37 mouse cellular contexts compared by ENCODE assay signal in genomic region chr4:86504656-86505055, GRCm38 (mm10). TPM values are rescaled to one million over a fixed set of nuclear protein-coding genes. Genes with fewer than 3 reads are reported as not detected.
DNase-seq lines count a peak whose midpoint lies in the region; ATAC-seq lines count a peak whose summit lies in the region.
"Had no signal": no experiment of that assay in that cellular context is flagged by ENCODE, and none has a peak within 500 bp of the region (broad histone marks: within the 10 kb centered on the region; RNA-seq: fewer than 3 reads in every experiment).

No protein-coding gene starts in this region.

- no peaks in the 10 kb centered on the region for H3K27me3 ChIP-seq in embryonic facial prominence, embryonic 14.5 days (replicated peaks; ENCODE audit: control insufficient read depth, insufficient read depth, low read length)
- no peaks in the 10 kb centered on the region for H3K27me3 ChIP-seq in embryonic facial prominence, embryonic 10.5 days (replicated peaks; ENCODE audit: low read depth, poor library complexity, severe bottlenecking)
- no peaks in the 10 kb centered on the region for H3K27me3 ChIP-seq in limb, embryonic 10.5 days (ENCODE audit: low read depth, poor library complexity, severe bottlenecking)
- H3K27me3 ChIP-seq: CH12.LX; embryonic facial prominence, embryonic 15.5 days; forebrain, embryonic 13.5 days; hindbrain, embryonic 13.5 days; limb, embryonic 12.5 days; midbrain, embryonic 13.5 days; stomach, embryonic 15.5 days had no signal

- H3K4me3 ChIP-seq in embryonic facial prominence, embryonic 14.5 days (ENCODE audit: low read depth, low read length): no peak overlapping the region
- H3K4me3 ChIP-seq in embryonic facial prominence, embryonic 10.5 days: no peak overlapping the region
- H3K4me3 ChIP-seq in limb, embryonic 10.5 days: no peak overlapping the region
- H3K4me3 ChIP-seq: embryonic facial prominence, embryonic 15.5 days; forebrain, embryonic 13.5 days; hindbrain, embryonic 13.5 days; limb, embryonic 12.5 days; midbrain, embryonic 13.5 days; stomach, embryonic 15.5 days had no signal

- WGBS in embryonic facial prominence, embryonic 14.5 days: 66% methylated on average over 6 of the region's 6 CpGs
- 89% methylated on average over 6 of the region's 6 CpGs for WGBS in embryonic facial prominence, embryonic 10.5 days
- 78% methylated on average over 6 of the region's 6 CpGs for WGBS in limb, embryonic 10.5 days

- no peaks in the 10 kb centered on the region for H3K9me3 ChIP-seq in embryonic facial prominence, embryonic 14.5 days (ENCODE audit: control insufficient read depth, low read length)
- H3K9me3 ChIP-seq in embryonic facial prominence, embryonic 10.5 days: no peaks in the 10 kb centered on the region
- H3K9me3 ChIP-seq in limb, embryonic 10.5 days (replicated peaks): no peaks in the 10 kb centered on the region
- H3K9me3 ChIP-seq: embryonic facial prominence, embryonic 15.5 days; forebrain, embryonic 13.5 days; hindbrain, embryonic 13.5 days; limb, embryonic 12.5 days; midbrain, embryonic 13.5 days; stomach, embryonic 15.5 days had no signal

- ATAC-seq in embryonic facial prominence, embryonic 14.5 days (ENCODE audit: low read depth): 0 out of 2 replicates have a peak, but pooled peaks have one; percentile 22
- ATAC-seq: activated CD4-positive, CD25-positive, alpha-beta regulatory T cell, adult 4 months; forebrain, embryonic 13.5 days; intestine, embryonic 16.5 days; liver, postnatal 0 days; midbrain, embryonic 13.5 days had no signal

- H3K9ac ChIP-seq in embryonic facial prominence, embryonic 14.5 days (ENCODE audit: low read depth, low read length): no peak overlapping the region
- H3K9ac ChIP-seq: embryonic facial prominence, embryonic 15.5 days; forebrain, embryonic 13.5 days; hindbrain, embryonic 13.5 days; limb, embryonic 12.5 days; liver, postnatal 0 days; midbrain, embryonic 13.5 days; stomach, embryonic 15.5 days had no signal

- H3K36me3 ChIP-seq in embryonic facial prominence, embryonic 14.5 days (ENCODE audit: control insufficient read depth, insufficient read depth, low read length): no peaks in the 10 kb centered on the region
- no peaks in the 10 kb centered on the region for H3K36me3 ChIP-seq in embryonic facial prominence, embryonic 10.5 days (replicated peaks)
- H3K36me3 ChIP-seq in limb, embryonic 10.5 days: no peaks in the 10 kb centered on the region
- H3K36me3 ChIP-seq: embryonic facial prominence, embryonic 15.5 days; hindbrain, embryonic 13.5 days; limb, embryonic 12.5 days; midbrain, embryonic 13.5 days; stomach, embryonic 15.5 days had no signal

- H3K27ac ChIP-seq in embryonic facial prominence, embryonic 14.5 days (replicated peaks; ENCODE audit: low read depth, low read length): no peak overlapping the region
- no peak overlapping the region for H3K27ac ChIP-seq in embryonic facial prominence, embryonic 10.5 days (replicated peaks)
- no peak overlapping the region for H3K27ac ChIP-seq in limb, embryonic 10.5 days
- H3K27ac ChIP-seq: embryonic facial prominence, embryonic 15.5 days; forebrain, embryonic 13.5 days; hindbrain, embryonic 13.5 days; kidney, postnatal 0 days; limb, embryonic 12.5 days; macrophage; midbrain, embryonic 13.5 days; stomach, embryonic 15.5 days had no signal

- no peak overlapping the region for H3K4me2 ChIP-seq in embryonic facial prominence, embryonic 14.5 days (ENCODE audit: low read depth, low read length)
- H3K4me2 ChIP-seq: embryonic facial prominence, embryonic 15.5 days; forebrain, embryonic 13.5 days; heart, embryonic 11.5 days; hindbrain, embryonic 13.5 days; limb, embryonic 12.5 days; liver, embryonic 11.5 days; midbrain, embryonic 13.5 days; stomach, embryonic 15.5 days had no signal

- DNase-seq in adrenal gland, postnatal 14 days: peak; percentile 7
- no peak for DNase-seq in adrenal gland, postnatal 4 days (ENCODE audit: low spot score in 2 of 2)
- DNase-seq in embryonic facial prominence, embryonic 14.5 days (ENCODE audit: low spot score): peak; percentile 63
- no peak for DNase-seq in embryonic facial prominence, embryonic 10.5 days (ENCODE audit: low spot score)
- DNase-seq in heart, adult 9 months (ENCODE audit: low spot score in 2 of 2): peak; percentile 27 to 47
- DNase-seq in heart, adult 8-10 months (ENCODE audit: low spot score): no peak
- DNase-seq in limb, embryonic 10.5 days (ENCODE audit: low spot score): peak; percentile 15
- no peak for DNase-seq in ovary, adult 18-20 months (ENCODE audit: low spot score)
- DNase-seq: adrenal gland, adult 2 months; heart, postnatal 4 days; kidney, adult 8-10 months; kidney, postnatal 4 days; layer of hippocampus, postnatal 36 days; liver, postnatal 0 days; lung, postnatal 10 days; retina, postnatal 1 day; right cerebral cortex, postnatal 14 days; thymus, postnatal 14 days had no signal

- no peaks in the 10 kb centered on the region for H3K4me1 ChIP-seq in embryonic facial prominence, embryonic 14.5 days (ENCODE audit: control insufficient read depth, insufficient read depth, low read length)
- no peaks in the 10 kb centered on the region for H3K4me1 ChIP-seq in embryonic facial prominence, embryonic 10.5 days
- no peaks in the 10 kb centered on the region for H3K4me1 ChIP-seq in limb, embryonic 10.5 days
- H3K4me1 ChIP-seq: embryonic facial prominence, embryonic 15.5 days; forebrain, embryonic 13.5 days; hindbrain, embryonic 13.5 days; limb, embryonic 12.5 days; midbrain, embryonic 13.5 days; stomach, embryonic 15.5 days had no signal

RNA-seq across cellular contexts. Expression of gene Saxo1, which starts 53.5 kb away (rescaled TPM):
- total RNA-seq in adrenal gland, postnatal 14 days (2021): not detected in 2 replicates
- total RNA-seq in adrenal gland, postnatal 4 days (2021): not detected
- 0.10 and 0.28 TPM in 2 replicates for polyA plus RNA-seq in embryonic facial prominence, embryonic 14.5 days (2014; fragmentation: Nextera tagmentation; extraction: Ambion mirVana)
- polyA plus RNA-seq in embryonic facial prominence, embryonic 10.5 days (2016; fragmentation: Nextera tagmentation; extraction: Ambion mirVana): not detected in 2 replicates
- not detected for total RNA-seq in heart, adult 8-10 months (2022)
- polyA plus RNA-seq in limb, embryonic 10.5 days (2016; fragmentation: Nextera tagmentation; extraction: Ambion mirVana): not detected in 2 replicates
- total RNA-seq: adrenal gland, adult 2 months; CH12.LX; common myeloid progenitor, adult 5-6 weeks; heart, postnatal 4 days; layer of hippocampus, postnatal 36 days; megakaryocyte-erythroid progenitor cell, adult 5-6 weeks had no signal
- polyA plus RNA-seq: activated CD4-positive, CD25-positive, alpha-beta regulatory T cell, adult 4 months; adrenal gland, adult 2 months; C2C12; embryonic facial prominence, embryonic 15.5 days; forebrain, embryonic 13.5 days; heart, embryonic 11.5 days; heart, postnatal 0 days; hindbrain, embryonic 13.5 days; intestine, embryonic 16.5 days; liver, embryonic 11.5 days; liver, postnatal 0 days; macrophage; midbrain, embryonic 13.5 days; neural tube, embryonic 14.5 days; urinary bladder, adult 2 months had no signal

Comparison
In these comparisons a context has a peak if more than half of its experiments do, and no peak if none do; other contexts are left out.
1. DNase-seq: peak in adrenal gland, postnatal 14 days (single experiment), embryonic facial prominence, embryonic 14.5 days (single experiment), heart, adult 9 months (2 of 2) and limb, embryonic 10.5 days (single experiment); none in adrenal gland, postnatal 4 days (0 of 2), embryonic facial prominence, embryonic 10.5 days (single experiment), heart, adult 8-10 months (single experiment) and ovary, adult 18-20 months (single experiment).